9 mouse cellular contexts compared by ENCODE assay signal in genomic region chr4:124759305-124759811, GRCm38 (mm10). TPM values are rescaled to one million over a fixed set of nuclear protein-coding genes. Genes with fewer than 3 reads are reported as not detected.
DNase-seq lines count a peak whose midpoint lies in the region; TF ChIP-seq lines count a peak whose summit lies in the region.
"Had no signal": no experiment of that assay in that cellular context is flagged by ENCODE, and none has a peak within 500 bp of the region (broad histone marks: within the 10 kb centered on the region; RNA-seq: fewer than 3 reads in every experiment).

No protein-coding gene starts in this region.

- H3K36me3 ChIP-seq in heart, embryonic 10.5 days: no peaks in the 10 kb centered on the region
- H3K36me3 ChIP-seq in megakaryocyte, embryonic 14.5 days (replicated peaks; ENCODE audit: low read length): peaks cover 66% of the 10 kb centered on the region

- TF ChIP-seq CTCF in layer of hippocampus, adult 2 months (conservative IDR thresholded peaks at IDR 0.05): no peak

- no peak overlapping the region for H3K4me3 ChIP-seq in heart, embryonic 10.5 days
- peak overlapping the region; percentile 86 for H3K4me3 ChIP-seq in megakaryocyte, embryonic 14.5 days (replicated peaks)
- H3K4me3 ChIP-seq in layer of hippocampus, adult 2 months: no peak overlapping the region

- peak overlapping the region; percentile 19; the same call in 1 of the 2 replicates for H3K27ac ChIP-seq in heart, embryonic 10.5 days
- H3K27ac ChIP-seq in layer of hippocampus, adult 2 months: no peak overlapping the region

- no peaks in the 10 kb centered on the region for H3K27me3 ChIP-seq in heart, embryonic 10.5 days (ENCODE audit: insufficient read depth, poor library complexity, severe bottlenecking)
- no peaks in the 10 kb centered on the region for H3K27me3 ChIP-seq in megakaryocyte, embryonic 14.5 days (replicated peaks)
- H3K27me3 ChIP-seq: CH12.LX had no signal

- H3K9me3 ChIP-seq in heart, embryonic 10.5 days: no peaks in the 10 kb centered on the region
- no peaks in the 10 kb centered on the region for H3K9me3 ChIP-seq in megakaryocyte, embryonic 14.5 days

- peaks cover 10% of the 10 kb centered on the region; the same call in 1 of the 2 replicates for H3K4me1 ChIP-seq in heart, embryonic 10.5 days
- peaks cover 98% of the 10 kb centered on the region for H3K4me1 ChIP-seq in megakaryocyte, embryonic 14.5 days

- 80% methylated on average over 7 of the region's 7 CpGs for WGBS in heart, embryonic 10.5 days

- DNase-seq in heart, embryonic 10.5 days (ENCODE audit: low spot score): no peak
- no peak for DNase-seq in heart, adult 9 months (ENCODE audit: low spot score in 2 of 2)
- DNase-seq in adrenal gland, postnatal 25 days: peak; percentile 40
- DNase-seq in kidney, postnatal 36 days: peak; percentile 60 to 64
- no peak for DNase-seq in layer of hippocampus, adult 2 months (ENCODE audit: low spot score in 2 of 2)
- no peak for DNase-seq in spleen, postnatal 10 days (ENCODE audit: low spot score in 2 of 2)
- no peak for DNase-seq in layer of hippocampus, adult 11-12 months (ENCODE audit: low spot score)

RNA-seq across cellular contexts. Expression of gene Inpp5b, which starts 17.7 kb away (rescaled TPM):
- polyA plus RNA-seq in heart, embryonic 10.5 days (2016; fragmentation: Nextera tagmentation; extraction: Ambion mirVana): 19.9 and 25.5 TPM in 2 replicates
- total RNA-seq in adrenal gland, postnatal 25 days (2021): 20.9 and 24.8 TPM in 2 replicates
- polyA plus RNA-seq in megakaryocyte, embryonic 14.5 days (2012; ENCODE audit: insufficient read depth, low replicate concordance): 5.7 and 22.3 TPM in 2 replicates
- total RNA-seq in layer of hippocampus, adult 2 months (2021): 10 to 100 TPM; 43.6 to 51.2 TPM

RNA-seq across cellular contexts. Expression of gene Mtf1, which starts 42.5 kb away (rescaled TPM):
- polyA plus RNA-seq in heart, embryonic 10.5 days (2016; fragmentation: Nextera tagmentation; extraction: Ambion mirVana): 16.1 and 16.9 TPM in 2 replicates
- total RNA-seq in adrenal gland, postnatal 25 days (2021): 20.4 and 22.5 TPM in 2 replicates
- polyA plus RNA-seq in megakaryocyte, embryonic 14.5 days (2012; ENCODE audit: insufficient read depth, low replicate concordance): 15.2 and 34.3 TPM in 2 replicates
- 10 to 100 TPM; 24.6 to 24.8 TPM for total RNA-seq in layer of hippocampus, adult 2 months (2021)

RNA-seq across cellular contexts. Expression of gene Sf3a3, which starts 44.8 kb away (rescaled TPM):
- polyA plus RNA-seq in heart, embryonic 10.5 days (2016; fragmentation: Nextera tagmentation; extraction: Ambion mirVana): 137 and 180 TPM in 2 replicates
- total RNA-seq in adrenal gland, postnatal 25 days (2021): 40.2 and 46.8 TPM in 2 replicates
- polyA plus RNA-seq in megakaryocyte, embryonic 14.5 days (2012; ENCODE audit: insufficient read depth, low replicate concordance): 2.2 and 29.0 TPM in 2 replicates
- 10 to 100 TPM; 35.1 to 35.7 TPM for total RNA-seq in layer of hippocampus, adult 2 months (2021)

RNA-seq across cellular contexts. Expression of gene Fhl3, which starts 58.9 kb away (rescaled TPM):
- polyA plus RNA-seq in heart, embryonic 10.5 days (2016; fragmentation: Nextera tagmentation; extraction: Ambion mirVana): 3.9 and 5.4 TPM in 2 replicates
- 6.7 and 8.7 TPM in 2 replicates for total RNA-seq in adrenal gland, postnatal 25 days (2021)
- 122 and 166 TPM in 2 replicates for polyA plus RNA-seq in megakaryocyte, embryonic 14.5 days (2012; ENCODE audit: insufficient read depth, low replicate concordance)
- 1 to 10 TPM; 1.4 to 1.5 TPM for total RNA-seq in layer of hippocampus, adult 2 months (2021)

Comparison
In these comparisons a context has a peak if more than half of its experiments do, and no peak if none do; other contexts are left out.
1. DNase-seq: peak in adrenal gland, postnatal 25 days (single experiment) and kidney, postnatal 36 days (2 of 2); none in heart, embryonic 10.5 days (single experiment), heart, adult 9 months (0 of 2), layer of hippocampus, adult 2 months (0 of 2), spleen, postnatal 10 days (0 of 2) and layer of hippocampus, adult 11-12 months (single experiment).